Mouse (Mus musculus): ENCODE measurements at regions not wholly inside any gene's neighbourhood (a gene's known extent, or its start where the extent isn't known, plus 50 kb on each side); places are given as distances from the start of the nearest gene placed in this dataset.
A peak's percentile ranks its signal among the peaks of the same experiment; 100 is the strongest.

GRCm38 (mm10) chr2:128217784-128218467 is 92.1 kb downstream of the Bcl2l11 start:
- ATAC-seq (replicated peaks; ENCODE audit: low FRiP score, low TSS enrichment, poor library complexity, severe bottlenecking) = no peak

- ATAC-seq (replicated peaks; ENCODE audit: low FRiP score, low TSS enrichment, poor library complexity, severe bottlenecking) = no peak
Observed at GRCm38 (mm10) chr2:128218961-128219360, 93.1 kb downstream of the Bcl2l11 start.

GRCm38 (mm10) chr2:128221055-128221454 is 95.2 kb downstream of the Bcl2l11 start:
- no peak for ATAC-seq (replicated peaks; ENCODE audit: low FRiP score, low TSS enrichment, poor library complexity, severe bottlenecking)

GRCm38 (mm10) chr2:128221657-128222056 is 95.8 kb downstream of the Bcl2l11 start:
- ATAC-seq (replicated peaks; ENCODE audit: low FRiP score, low TSS enrichment, poor library complexity, severe bottlenecking) = no peak

- ATAC-seq (replicated peaks; ENCODE audit: low FRiP score, low TSS enrichment, poor library complexity, severe bottlenecking) = no peak
Observed at GRCm38 (mm10) chr2:128226465-128227047, 100.7 kb downstream of the Bcl2l11 start.

GRCm38 (mm10) chr2:128229730-128230129 is 103.9 kb downstream of the Bcl2l11 start:
- no peak for ATAC-seq (replicated peaks; ENCODE audit: low FRiP score, low TSS enrichment, poor library complexity, severe bottlenecking)

- ATAC-seq (replicated peaks; ENCODE audit: low FRiP score, low TSS enrichment, poor library complexity, severe bottlenecking) = no peak
Observed at GRCm38 (mm10) chr2:128230921-128231320, 105.1 kb downstream of the Bcl2l11 start.

- ATAC-seq (replicated peaks; ENCODE audit: low FRiP score, low TSS enrichment, poor library complexity, severe bottlenecking) = no peak
Observed at GRCm38 (mm10) chr2:128231338-128231737, 105.5 kb downstream of the Bcl2l11 start.

GRCm38 (mm10) chr2:128232027-128232426 is 106.2 kb downstream of the Bcl2l11 start:
- ATAC-seq (replicated peaks; ENCODE audit: low FRiP score, low TSS enrichment, poor library complexity, severe bottlenecking) = no peak

GRCm38 (mm10) chr2:128235127-128235526 is 109.3 kb downstream of the Bcl2l11 start:
- ATAC-seq (replicated peaks; ENCODE audit: low FRiP score, low TSS enrichment, poor library complexity, severe bottlenecking) = no peak

- no peak for ATAC-seq (replicated peaks; ENCODE audit: low FRiP score, low TSS enrichment, poor library complexity, severe bottlenecking)
Observed at GRCm38 (mm10) chr2:128239451-128239850, 113.6 kb downstream of the Bcl2l11 start.

- no peak for ATAC-seq (replicated peaks; ENCODE audit: low FRiP score, low TSS enrichment, poor library complexity, severe bottlenecking)
Observed at GRCm38 (mm10) chr2:128240054-128240453, 114.2 kb downstream of the Bcl2l11 start.

GRCm38 (mm10) chr2:128240536-128241279 is 114.9 kb downstream of the Bcl2l11 start:
- no peak for ATAC-seq (replicated peaks; ENCODE audit: low FRiP score, low TSS enrichment, poor library complexity, severe bottlenecking)

GRCm38 (mm10) chr2:128241280-128241665 is 115.4 kb downstream of the Bcl2l11 start:
- ATAC-seq (replicated peaks; ENCODE audit: low FRiP score, low TSS enrichment, poor library complexity, severe bottlenecking) = no peak

- ATAC-seq (replicated peaks; ENCODE audit: low FRiP score, low TSS enrichment, poor library complexity, severe bottlenecking) = no peak
Observed at GRCm38 (mm10) chr2:128245544-128245943, 119.7 kb downstream of the Bcl2l11 start.

- ATAC-seq (replicated peaks; ENCODE audit: low FRiP score, low TSS enrichment, poor library complexity, severe bottlenecking) = no peak
Observed at GRCm38 (mm10) chr2:128247967-128248366, 122.1 kb downstream of the Bcl2l11 start.

- no peak for ATAC-seq (replicated peaks; ENCODE audit: low FRiP score, low TSS enrichment, poor library complexity, severe bottlenecking)
Observed at GRCm38 (mm10) chr2:128249188-128249587, 123.3 kb downstream of the Bcl2l11 start.

- no peak for ATAC-seq (replicated peaks; ENCODE audit: low FRiP score, low TSS enrichment, poor library complexity, severe bottlenecking)
Observed at GRCm38 (mm10) chr2:128249607-128250006, 123.8 kb downstream of the Bcl2l11 start.

GRCm38 (mm10) chr2:128250841-128251240 is 125.0 kb downstream of the Bcl2l11 start:
- 0 out of 2 replicates have a peak, but pooled peaks have one; percentile 50 for ATAC-seq (replicated peaks; ENCODE audit: low FRiP score, low TSS enrichment, poor library complexity, severe bottlenecking)

- no peak for ATAC-seq (replicated peaks; ENCODE audit: low FRiP score, low TSS enrichment, poor library complexity, severe bottlenecking)
Observed at GRCm38 (mm10) chr2:128256651-128257050, 130.8 kb downstream of the Bcl2l11 start.

GRCm38 (mm10) chr2:128257262-128257661 is 131.4 kb downstream of the Bcl2l11 start:
- ATAC-seq (replicated peaks; ENCODE audit: low FRiP score, low TSS enrichment, poor library complexity, severe bottlenecking) = no peak

Data from megakaryocyte-erythroid progenitor cell, adult 5-6 weeks (primary cell).